Mouse (Mus musculus) brain, adult 2 months (tissue): ENCODE results near the gene Cflar.

Experiments used
- DNase-seq: peaks from one replicate; pipeline ENCODE4 v3.0.0; 2011; ENCODE audit warnings: low read depth, low spot score

The Cflar gene

DNA sequence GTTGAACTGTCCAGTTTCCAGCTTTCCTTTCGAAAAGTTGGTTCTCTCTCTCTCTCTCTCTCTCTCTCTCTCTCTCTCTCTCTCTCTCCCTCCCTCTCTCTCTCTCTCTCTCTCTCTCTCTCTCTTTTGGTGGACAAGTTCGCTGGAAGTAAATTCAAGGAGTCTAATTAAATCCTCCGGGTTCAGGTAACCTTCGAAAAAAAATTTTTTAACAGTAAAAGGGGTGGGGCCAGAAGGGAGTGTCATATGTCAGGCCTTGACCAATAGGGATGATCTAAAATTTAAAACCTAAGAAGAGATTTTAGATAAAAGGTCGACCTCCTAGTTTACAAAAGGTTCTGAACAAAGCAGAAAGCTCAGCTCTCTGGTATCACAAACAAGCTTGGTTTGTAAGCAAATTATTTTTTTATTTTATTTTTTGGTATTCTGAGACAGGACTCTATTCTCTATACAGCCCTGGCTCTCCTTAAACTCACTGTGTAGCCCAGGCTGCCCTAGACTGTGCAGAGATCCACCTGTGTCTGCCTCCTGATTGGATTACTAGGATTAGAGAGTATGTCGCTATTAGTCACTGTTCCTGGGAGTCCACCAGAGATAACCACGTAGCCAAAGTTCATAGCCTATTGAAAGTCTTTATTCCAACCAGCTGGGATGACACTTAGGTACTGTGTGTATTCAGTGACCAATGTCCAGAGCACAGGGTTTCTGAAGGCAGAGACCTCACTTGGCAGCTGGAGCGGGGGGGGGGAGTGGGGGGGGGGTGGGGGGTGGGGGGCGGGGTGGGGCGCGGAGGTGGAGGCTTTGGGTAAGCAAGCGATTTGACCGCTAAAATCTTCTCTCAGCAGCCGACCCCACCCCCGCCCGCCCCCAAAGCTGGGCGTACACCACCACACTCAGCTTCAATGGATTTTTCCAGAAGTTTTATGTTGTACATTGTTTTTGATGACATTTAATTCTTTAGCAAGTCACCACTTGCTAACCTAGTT, 1.1 kb downstream of the Cflar start:
- peak; percentile 43 for DNase-seq

GRCm38 (mm10) chr1:58713081-58713892, 2.0 kb downstream of the Cflar start:
- peak; percentile 82 for DNase-seq

- peak; percentile 64 for DNase-seq
These were observed 2.6 kb downstream of the Cflar start for GRCm38 (mm10) chr1:58713893-58714231.

- no peak for DNase-seq
These were observed 3.1 kb downstream of the Cflar start for GRCm38 (mm10) chr1:58714361-58714760.

DNA sequence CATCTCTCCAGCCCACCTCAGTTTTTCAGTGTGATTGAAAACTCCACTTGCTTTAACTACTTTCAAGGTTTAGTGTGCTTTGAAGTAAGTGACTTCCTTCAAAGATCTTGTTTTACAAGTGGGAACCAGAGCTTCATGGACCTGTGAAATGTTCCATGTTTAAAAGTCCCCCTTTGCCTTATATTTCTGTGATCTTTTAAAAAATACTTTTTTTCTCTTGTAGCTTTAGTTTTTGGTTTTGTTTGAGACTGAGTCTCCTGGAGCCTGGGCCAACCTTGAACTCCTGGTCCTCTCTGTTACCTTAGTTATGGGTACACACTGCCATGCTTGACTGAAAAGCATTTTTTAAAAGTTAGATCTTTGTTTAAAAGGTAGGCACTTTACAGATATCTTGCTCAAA, 4.2 kb downstream of the Cflar start:
- DNase-seq, result no peak

GRCm38 (mm10) chr1:58716162-58716882, 5.0 kb downstream of the Cflar start:
- no peak for DNase-seq

- no peak for DNase-seq
These were observed 5.5 kb downstream of the Cflar start for GRCm38 (mm10) chr1:58716883-58717220.

- DNase-seq, result no peak
These were observed 6.4 kb downstream of the Cflar start for GRCm38 (mm10) chr1:58717589-58718270.

GRCm38 (mm10) chr1:58719356-58719945, 8.1 kb downstream of the Cflar start:
- no peak for DNase-seq

GRCm38 (mm10) chr1:58720090-58720489, 8.8 kb downstream of the Cflar start:
- no peak for DNase-seq

DNA sequence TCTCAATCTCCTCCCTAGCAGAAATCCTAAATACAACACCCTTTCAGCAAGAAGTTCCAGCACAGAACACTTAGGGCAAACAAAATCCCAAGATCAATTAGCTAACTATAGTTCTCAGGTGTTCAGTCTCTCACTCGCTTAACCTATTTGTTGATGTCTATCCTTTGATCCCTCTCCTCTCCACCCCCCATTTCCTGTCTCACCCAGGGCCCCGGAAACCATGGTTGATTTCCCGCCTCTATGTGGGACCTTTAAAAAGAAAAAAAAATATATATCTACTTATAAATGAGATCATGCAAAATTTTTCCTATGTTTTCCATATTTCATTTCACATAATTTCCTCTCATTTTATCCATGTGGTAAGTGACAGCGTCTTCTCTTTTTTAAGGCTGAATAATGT, 9.7 kb downstream of the Cflar start:
- no peak for DNase-seq

DNA sequence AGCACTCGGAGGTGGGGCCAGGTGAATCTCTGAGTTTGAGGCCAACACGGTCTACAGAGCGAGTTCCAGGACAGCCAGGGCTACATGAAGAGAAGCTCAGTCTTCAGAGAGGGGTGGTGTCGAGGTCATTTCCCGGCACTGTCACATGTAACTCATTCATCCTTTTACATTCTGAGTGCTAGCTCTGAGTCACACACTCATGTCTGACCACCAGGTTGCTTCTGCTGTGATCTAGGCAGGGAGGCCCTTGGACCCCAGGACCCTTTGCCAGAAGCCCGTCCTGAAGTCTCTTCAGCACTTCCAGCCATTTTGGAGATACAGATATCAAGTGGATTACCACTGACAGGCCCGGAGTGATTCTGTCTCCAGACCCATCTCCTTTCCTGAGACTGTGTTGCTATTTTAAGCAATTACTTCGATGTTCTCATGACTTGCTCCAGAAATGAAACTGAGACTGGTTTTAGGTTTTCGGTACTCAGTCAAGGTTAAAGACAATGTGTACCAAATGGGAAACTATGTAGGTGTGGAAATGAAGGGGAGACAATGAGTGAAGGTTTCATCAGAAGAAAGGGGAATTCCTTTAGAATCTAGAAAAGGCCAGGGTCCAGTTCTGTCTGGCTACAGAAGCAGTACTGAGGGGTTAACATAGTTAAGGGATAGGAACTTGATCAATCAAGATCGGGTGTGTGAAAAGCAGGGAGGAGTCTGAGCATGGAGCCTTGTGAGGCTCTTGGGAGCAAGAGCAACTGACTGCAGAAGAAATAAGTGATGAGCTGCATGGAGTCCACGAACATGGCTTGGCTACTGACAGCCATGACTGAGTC, 11.0 kb downstream of the Cflar start:
- DNase-seq, result no peak

GRCm38 (mm10) chr1:58723062-58723808, 11.9 kb downstream of the Cflar start:
- DNase-seq, result no peak

- no peak for DNase-seq
These were observed 12.6 kb downstream of the Cflar start for GRCm38 (mm10) chr1:58723809-58724405.

GRCm38 (mm10) chr1:58724533-58724932, 13.2 kb downstream of the Cflar start:
- DNase-seq, result no peak

- DNase-seq, result no peak
These were observed 13.8 kb downstream of the Cflar start for GRCm38 (mm10) chr1:58725095-58725494.

- no peak for DNase-seq
These were observed 14.5 kb downstream of the Cflar start for GRCm38 (mm10) chr1:58725767-58726166.

DNA sequence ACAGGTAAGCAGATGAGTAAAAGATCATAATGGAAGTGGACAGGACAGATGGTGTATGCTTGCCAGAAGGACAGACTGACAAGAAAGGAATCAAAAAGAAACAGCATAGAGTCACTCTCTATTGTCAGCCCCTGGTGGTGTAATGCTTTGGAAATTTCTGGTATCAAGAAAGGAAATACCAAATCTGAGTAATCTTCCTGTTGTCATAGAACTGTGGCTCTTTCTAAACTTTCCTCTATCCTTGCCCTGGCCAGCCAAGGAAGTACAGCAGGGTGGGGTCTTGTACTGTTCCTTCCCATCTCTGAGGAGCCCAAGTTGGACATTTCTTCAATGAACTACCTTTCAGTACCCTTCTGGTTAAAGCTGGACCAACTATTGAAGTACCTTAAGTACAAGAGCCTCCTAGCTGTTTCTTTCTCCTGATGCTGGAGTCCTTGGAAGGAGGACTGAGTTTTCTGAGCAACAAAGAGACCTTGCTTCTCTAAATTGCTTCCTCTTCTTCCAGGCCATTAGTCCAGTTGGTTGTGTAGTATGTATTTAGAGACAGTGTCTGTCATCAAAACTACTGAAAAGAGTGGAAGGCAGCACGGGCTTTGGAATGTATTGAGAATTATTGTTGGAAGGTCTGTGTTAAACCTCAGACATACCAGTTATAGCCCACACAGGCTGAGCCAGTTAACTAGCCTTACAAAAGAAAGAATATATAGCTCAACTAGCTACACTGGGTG, 15.9 kb downstream of the Cflar start:
- no peak for DNase-seq
